10 mouse cellular contexts compared by ENCODE assay signal in genomic region chr3:144760592-144761309, GRCm38 (mm10). TPM values are rescaled to one million over a fixed set of nuclear protein-coding genes. Genes with fewer than 3 reads are reported as not detected.
DNase-seq lines count a peak whose midpoint lies in the region; ATAC-seq and TF ChIP-seq lines count a peak whose summit lies in the region.
"Had no signal": no experiment of that assay in that cellular context is flagged by ENCODE, and none has a peak within 500 bp of the region (broad histone marks: within the 10 kb centered on the region; RNA-seq: fewer than 3 reads in every experiment).

Clca3a1 (minus strand) TSS chr3:144760977.

- no peaks in the 10 kb centered on the region for H3K9me3 ChIP-seq in lung, embryonic 14.5 days (ENCODE audit: low read depth, low read length)
- no peaks in the 10 kb centered on the region for H3K9me3 ChIP-seq in liver, embryonic 11.5 days (ENCODE audit: control insufficient read depth, low read length)
- no peaks in the 10 kb centered on the region for H3K9me3 ChIP-seq in stomach, embryonic 14.5 days (ENCODE audit: control insufficient read depth, low read depth, low read length)
- H3K9me3 ChIP-seq: hindbrain, embryonic 12.5 days had no signal

- 24% methylated on average over 9 of the region's 11 CpGs for WGBS in lung, embryonic 14.5 days
- WGBS in lung, adult 2 months, result 36% methylated on average over 10 of the region's 11 CpGs
- 66% methylated on average over 10 of the region's 11 CpGs for WGBS in liver, embryonic 11.5 days
- 27% methylated on average over 9 of the region's 11 CpGs for WGBS in stomach, embryonic 14.5 days
- WGBS in thymus, adult 2 months, result 86% methylated on average over 11 of the region's 11 CpGs

- H3K4me1 ChIP-seq in lung, embryonic 14.5 days (ENCODE audit: insufficient read depth), result no peaks in the 10 kb centered on the region; the same call in 1 of the 2 replicates
- peaks cover 2% of the 10 kb centered on the region; the same call in 1 of the 2 replicates for H3K4me1 ChIP-seq in lung, adult 2 months (ENCODE audit: control insufficient read depth, insufficient read depth, low read length)
- no peaks in the 10 kb centered on the region for H3K4me1 ChIP-seq in liver, embryonic 11.5 days (replicated peaks; ENCODE audit: control insufficient read depth, insufficient read depth, low read length)
- H3K4me1 ChIP-seq in stomach, embryonic 14.5 days (ENCODE audit: control insufficient read depth, insufficient read depth, low read length), result peaks cover 9% of the 10 kb centered on the region; the same call in 1 of the 2 replicates
- no peaks in the 10 kb centered on the region for H3K4me1 ChIP-seq in thymus, adult 2 months (replicated peaks; ENCODE audit: control insufficient read depth, insufficient read depth, low read length)
- H3K4me1 ChIP-seq: hindbrain, embryonic 12.5 days had no signal

- H3K4me3 ChIP-seq in lung, embryonic 14.5 days (ENCODE audit: low read depth, low read length), result no peak within 1 kb of the TSS
- H3K4me3 ChIP-seq in lung, adult 2 months (replicated peaks; ENCODE audit: extremely low read depth, low read depth, low read length), result no peak within 1 kb of the TSS
- no peak within 1 kb of the TSS for H3K4me3 ChIP-seq in liver, embryonic 11.5 days (ENCODE audit: low read depth, low read length)
- no peak within 1 kb of the TSS for H3K4me3 ChIP-seq in stomach, embryonic 14.5 days (ENCODE audit: low read depth, low read length)
- no peak within 1 kb of the TSS for H3K4me3 ChIP-seq in thymus, adult 2 months (ENCODE audit: control insufficient read depth, insufficient read depth, low read length)
- H3K4me3 ChIP-seq: hindbrain, embryonic 12.5 days had no signal

- no peak for TF ChIP-seq CTCF in lung, embryonic 14.5 days (IDR thresholded peaks at IDR 0.05; ENCODE audit: low read depth)
- no peak for TF ChIP-seq CTCF in lung, adult 2 months (IDR thresholded peaks at IDR 0.05; ENCODE audit: insufficient read depth, low read length)
- no peak for TF ChIP-seq CTCF in thymus, adult 2 months (IDR thresholded peaks at IDR 0.05; ENCODE audit: borderline replicate concordance, control insufficient read depth, extremely low read depth, insufficient read depth, low read length, poor library complexity)

- H3K9ac ChIP-seq in lung, embryonic 14.5 days, result no peak within 1 kb of the TSS
- no peak within 1 kb of the TSS for H3K9ac ChIP-seq in liver, embryonic 11.5 days (ENCODE audit: low read depth, low read length)
- no peak within 1 kb of the TSS for H3K9ac ChIP-seq in stomach, embryonic 14.5 days (replicated peaks; ENCODE audit: low read depth, low read length)
- H3K9ac ChIP-seq: hindbrain, embryonic 12.5 days had no signal

- no peaks in the 10 kb centered on the region for H3K36me3 ChIP-seq in lung, embryonic 14.5 days (ENCODE audit: insufficient read depth)
- no peaks in the 10 kb centered on the region for H3K36me3 ChIP-seq in liver, embryonic 11.5 days (ENCODE audit: control insufficient read depth, insufficient read depth, low read length)
- no peaks in the 10 kb centered on the region for H3K36me3 ChIP-seq in stomach, embryonic 14.5 days (ENCODE audit: control insufficient read depth, insufficient read depth, low read length)
- no peaks in the 10 kb centered on the region for H3K36me3 ChIP-seq in thymus, adult 2 months (ENCODE audit: control insufficient read depth, insufficient read depth, low read length)
- H3K36me3 ChIP-seq: hindbrain, embryonic 12.5 days had no signal

- H3K27me3 ChIP-seq in lung, embryonic 14.5 days (ENCODE audit: insufficient read depth, low read length), result no peaks in the 10 kb centered on the region
- H3K27me3 ChIP-seq in liver, embryonic 11.5 days (replicated peaks; ENCODE audit: control insufficient read depth, insufficient read depth, low read length), result no peaks in the 10 kb centered on the region
- H3K27me3 ChIP-seq in stomach, embryonic 14.5 days (ENCODE audit: control insufficient read depth, insufficient read depth, low read length), result no peaks in the 10 kb centered on the region
- H3K27me3 ChIP-seq in thymus, adult 2 months (ENCODE audit: control insufficient read depth, insufficient read depth, low read length), result no peaks in the 10 kb centered on the region
- H3K27me3 ChIP-seq: hindbrain, embryonic 12.5 days had no signal

- peak; percentile 91 for ATAC-seq in lung, embryonic 14.5 days (ENCODE audit: insufficient read depth)
- peak; percentile 91 for ATAC-seq in erythroblast, adult 5-6 weeks (replicated peaks; ENCODE audit: low FRiP score, poor library complexity, severe bottlenecking)
- ATAC-seq in liver, embryonic 11.5 days (replicated peaks; ENCODE audit: low FRiP score), result peak; percentile 68
- ATAC-seq in stomach, embryonic 14.5 days (ENCODE audit: insufficient number of reproducible peaks, insufficient read depth, low FRiP score, low read depth), result peak; percentile 79; the same call in 1 of the 2 replicates
- no peak for ATAC-seq in cerebellum, adult (ENCODE audit: insufficient number of reproducible peaks, low FRiP score, low TSS enrichment)

- H3K4me2 ChIP-seq in lung, embryonic 14.5 days, result peak within 1 kb of the TSS; percentile 30; the same call in 1 of the 2 replicates
- H3K4me2 ChIP-seq in liver, embryonic 11.5 days, result no peak within 1 kb of the TSS
- H3K4me2 ChIP-seq in stomach, embryonic 14.5 days (replicated peaks; ENCODE audit: low read depth, low read length), result peak within 1 kb of the TSS; percentile 6; the same call in 1 of the 2 replicates
- H3K4me2 ChIP-seq: hindbrain, embryonic 12.5 days had no signal

- peak within 1 kb of the TSS; percentile 42; the same call in 1 of the 2 replicates for H3K27ac ChIP-seq in lung, embryonic 14.5 days (ENCODE audit: low read depth)
- H3K27ac ChIP-seq in liver, embryonic 11.5 days (ENCODE audit: low read depth, low read length), result no peak within 1 kb of the TSS
- peak within 1 kb of the TSS; percentile 22; the same call in 1 of the 2 replicates for H3K27ac ChIP-seq in stomach, embryonic 14.5 days (ENCODE audit: low read length)
- no peak within 1 kb of the TSS for H3K27ac ChIP-seq in thymus, adult 2 months (ENCODE audit: control insufficient read depth, insufficient read depth, low read length)
- H3K27ac ChIP-seq: hindbrain, embryonic 12.5 days; macrophage had no signal

- TF ChIP-seq POLR2A in lung, adult 2 months (IDR thresholded peaks at IDR 0.05; ENCODE audit: borderline replicate concordance, extremely low read depth, low read depth, low read length), result no peak
- TF ChIP-seq POLR2A in thymus, adult 2 months (IDR thresholded peaks at IDR 0.05; ENCODE audit: control insufficient read depth, extremely low read depth, insufficient read depth, low read length, poor library complexity), result no peak

- peak; percentile 84 for DNase-seq in lung, embryonic 14.5 days
- DNase-seq in lung, adult 2 months, result no peak
- DNase-seq in liver, embryonic 11.5 days (ENCODE audit: low spot score), result no peak
- no peak for DNase-seq in Muller cell, postnatal 12 days (ENCODE audit: inconsistent ontology term)
- no peak for DNase-seq in thymus, adult 2 months

RNA-seq across cellular contexts. Expression of gene Clca3a1, which starts in this region (rescaled TPM):
- 2.8 and 4.0 TPM in 2 replicates for polyA plus RNA-seq in lung, embryonic 14.5 days (2014; fragmentation: Nextera tagmentation; extraction: Ambion mirVana)
- 0.63 and 0.80 TPM in 2 replicates for polyA plus RNA-seq in lung, adult 2 months (2012; rRNA removed)
- 4.2 and 11.5 TPM in 2 replicates for total RNA-seq in erythroblast, adult 5-6 weeks (2015; ENCODE audit: low replicate concordance)
- total RNA-seq in erythroblast, adult 5-6 weeks (2017; ENCODE audit: low replicate concordance), result 9.4 and 11.4 TPM in 2 replicates
- polyA plus RNA-seq in liver, embryonic 11.5 days (2014; fragmentation: Nextera tagmentation; extraction: Ambion mirVana), result 3.0 and 3.1 TPM in 2 replicates
- 2.2 and 2.5 TPM in 2 replicates for polyA plus RNA-seq in stomach, embryonic 14.5 days (2014; fragmentation: Nextera tagmentation; extraction: Ambion mirVana)
- polyA plus RNA-seq in thymus, adult 2 months (2012; rRNA removed), result 1.0 and 1.2 TPM in 2 replicates
- polyA plus RNA-seq: macrophage had no signal

Comparison
In these comparisons a context has a peak if more than half of its experiments do, and no peak if none do; other contexts are left out.
1. H3K27ac ChIP-seq: peak in lung, embryonic 14.5 days (single experiment) and stomach, embryonic 14.5 days (single experiment); none in liver, embryonic 11.5 days (single experiment) and thymus, adult 2 months (single experiment).